Mouse (Mus musculus): ENCODE data around the gene Lsamp.

GRCm38 (mm10) chr16:40739771-40740170, 755.6 kb downstream of the Lsamp start:
- TF ChIP-seq CTCF (IDR thresholded peaks at IDR 0.05; ENCODE audit: extremely low read depth, insufficient read depth, insufficient read length, insufficient replicate concordance): no peak
- TF ChIP-seq POLR2A (IDR thresholded peaks at IDR 0.05; ENCODE audit: low read depth, low read length): no peak
